Mouse (Mus musculus): Measurements from ENCODE around the gene Gm28230. TPM values are rescaled to one million over a fixed set of nuclear protein-coding genes. Genes with fewer than 3 reads are reported as not detected.
A peak's percentile ranks its signal among the peaks of the same experiment; 100 is the strongest.

Gene Gm28230
- polyA plus RNA-seq, 1 experiment from 2014 or later, result not detected

GRCm38 (mm10) chr2:74725171-74725570, 1.4 kb upstream of the Gm28230 start:
- no peak for ATAC-seq (ENCODE audit: insufficient number of reproducible peaks, insufficient read depth, low FRiP score, low read depth)
- Histone ChIP-seq H3K27me3 (ENCODE audit: control insufficient read depth, insufficient read depth, low read length) (peaks cover 99% of the 10 kb centered on the region), H3K4me1 (ENCODE audit: control insufficient read depth in 2 of 2, insufficient read depth in 2 of 2, low read length in 2 of 2) (peaks cover 0 to 4% of the 10 kb centered on the region in 2 experiments; a peak in 1 of 4 replicates), H3K36me3 (ENCODE audit: control insufficient read depth, insufficient read depth, low read length) (no peaks in the 10 kb centered on the region), H3K9me3 (ENCODE audit: control insufficient read depth, low read length) (no peaks in the 10 kb centered on the region), H3K9ac (ENCODE audit: low read length) (no peak overlapping the region), H3K4me3 (ENCODE audit: control insufficient read depth in 1 of 2, insufficient read depth in 1 of 2, low read depth in 1 of 2, low read length in 2 of 2) (no peak overlapping the region), H3K27ac (replicated peaks in 1 of 2; ENCODE audit: control insufficient read depth in 1 of 2, insufficient read depth in 1 of 2, low read depth in 2 of 2, low read length in 2 of 2) (no peak overlapping the region), H3K4me2 (ENCODE audit: low read length) (no peak overlapping the region)
- WGBS, result 5% methylated on average over 17 of the region's 17 CpGs

- H3K27ac ChIP-seq (replicated peaks in 1 of 2; ENCODE audit: control insufficient read depth in 1 of 2, insufficient read depth in 1 of 2, low read depth in 2 of 2, low read length in 2 of 2), result no peak overlapping the region
- WGBS, result 1% methylated on average over 43 of the region's 43 CpGs
- ATAC-seq (ENCODE audit: insufficient number of reproducible peaks, insufficient read depth, low FRiP score, low read depth), result no peak
- no peaks in the 10 kb centered on the region for H3K36me3 ChIP-seq (ENCODE audit: control insufficient read depth, insufficient read depth, low read length)
- H3K9me3 ChIP-seq (ENCODE audit: control insufficient read depth, low read length), result no peaks in the 10 kb centered on the region
- peak overlapping the region; percentile 19 to 20; a peak in 3 of 4 replicates for H3K4me3 ChIP-seq (ENCODE audit: control insufficient read depth in 1 of 2, insufficient read depth in 1 of 2, low read depth in 1 of 2, low read length in 2 of 2)
- H3K4me2 ChIP-seq (ENCODE audit: low read length), result peak overlapping the region; percentile 55
- no peak overlapping the region for H3K9ac ChIP-seq (ENCODE audit: low read length)
- peaks cover 0 to 4% of the 10 kb centered on the region in 2 experiments; a peak in 1 of 4 replicates for H3K4me1 ChIP-seq (ENCODE audit: control insufficient read depth in 2 of 2, insufficient read depth in 2 of 2, low read length in 2 of 2)
- peaks cover 99% of the 10 kb centered on the region for H3K27me3 ChIP-seq (ENCODE audit: control insufficient read depth, insufficient read depth, low read length)
Measured at GRCm38 (mm10) chr2:74726973-74727639, 578 bp downstream of the Gm28230 start.

DNA sequence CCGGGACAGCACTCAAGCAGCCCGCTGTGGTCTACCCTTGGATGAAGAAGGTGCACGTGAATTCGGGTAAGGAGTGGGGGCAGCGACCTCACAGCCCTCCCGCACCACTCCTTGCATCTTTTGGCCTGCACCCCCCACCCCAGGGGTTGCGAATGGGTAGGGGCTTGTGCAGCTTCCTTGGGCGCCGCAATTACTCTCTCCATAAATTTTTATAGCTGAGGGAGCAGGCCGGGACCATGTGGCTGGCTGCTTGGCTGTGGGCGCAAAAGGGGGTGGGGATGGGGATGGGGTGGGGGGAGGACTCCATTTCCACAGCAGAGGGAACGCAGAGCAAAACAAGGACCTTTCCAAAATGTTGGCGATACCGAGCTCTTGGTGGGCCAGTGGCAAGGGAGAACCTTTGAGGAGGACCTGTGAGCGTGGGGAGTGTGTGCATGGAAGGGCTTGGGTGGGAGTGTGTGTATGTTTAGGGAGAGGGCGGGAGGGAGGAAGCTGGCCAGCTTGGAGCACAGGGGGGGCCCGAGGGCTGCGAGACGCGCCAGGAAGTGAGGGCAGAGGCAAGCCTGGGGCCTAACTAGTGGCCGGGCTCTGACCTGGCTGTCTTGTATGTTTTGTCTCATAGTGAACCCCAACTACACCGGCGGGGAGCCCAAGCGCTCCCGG, 1.2 kb downstream of the Gm28230 start:
- no peak overlapping the region for H3K9ac ChIP-seq (ENCODE audit: low read length)
- H3K4me1 ChIP-seq (ENCODE audit: control insufficient read depth in 2 of 2, insufficient read depth in 2 of 2, low read length in 2 of 2), result peaks cover 0 to 7% of the 10 kb centered on the region in 2 experiments; a peak in 3 of 4 replicates
- peak overlapping the region in 1 of 2 experiments; percentile 19; a peak in 1 of 4 replicates for H3K4me3 ChIP-seq (ENCODE audit: control insufficient read depth in 1 of 2, insufficient read depth in 1 of 2, low read depth in 1 of 2, low read length in 2 of 2)
- no peak for ATAC-seq (ENCODE audit: insufficient number of reproducible peaks, insufficient read depth, low FRiP score, low read depth)
- no peak overlapping the region for H3K27ac ChIP-seq (replicated peaks in 1 of 2; ENCODE audit: control insufficient read depth in 1 of 2, insufficient read depth in 1 of 2, low read depth in 2 of 2, low read length in 2 of 2)
- H3K27me3 ChIP-seq (ENCODE audit: control insufficient read depth, insufficient read depth, low read length), result peaks cover 99% of the 10 kb centered on the region
- peak overlapping the region; percentile 55 for H3K4me2 ChIP-seq (ENCODE audit: low read length)
- 2% methylated on average over 25 of the region's 25 CpGs for WGBS
- no peaks in the 10 kb centered on the region for H3K36me3 ChIP-seq (ENCODE audit: control insufficient read depth, insufficient read depth, low read length)
- H3K9me3 ChIP-seq (ENCODE audit: control insufficient read depth, low read length), result no peaks in the 10 kb centered on the region

- WGBS, result 8% methylated on average over 13 of the region's 13 CpGs
- no peak for ATAC-seq (ENCODE audit: insufficient number of reproducible peaks, insufficient read depth, low FRiP score, low read depth)
Measured at GRCm38 (mm10) chr2:74728303-74728680, 1.8 kb downstream of the Gm28230 start.

GRCm38 (mm10) chr2:74730331-74730730, 3.8 kb downstream of the Gm28230 start:
- H3K9me3 ChIP-seq (ENCODE audit: control insufficient read depth, low read length), result no peaks in the 10 kb centered on the region
- H3K4me2 ChIP-seq (ENCODE audit: low read length), result no peak overlapping the region
- no peak overlapping the region for H3K4me3 ChIP-seq (ENCODE audit: control insufficient read depth in 1 of 2, insufficient read depth in 1 of 2, low read depth in 1 of 2, low read length in 2 of 2)
- H3K36me3 ChIP-seq (ENCODE audit: control insufficient read depth, insufficient read depth, low read length), result no peaks in the 10 kb centered on the region
- H3K4me1 ChIP-seq (ENCODE audit: control insufficient read depth in 2 of 2, insufficient read depth in 2 of 2, low read length in 2 of 2), result peaks cover 0 to 10% of the 10 kb centered on the region in 2 experiments; a peak in 3 of 4 replicates
- 10% methylated on average over 8 of the region's 8 CpGs for WGBS
- no peak overlapping the region for H3K27ac ChIP-seq (replicated peaks in 1 of 2; ENCODE audit: control insufficient read depth in 1 of 2, insufficient read depth in 1 of 2, low read depth in 2 of 2, low read length in 2 of 2)
- H3K9ac ChIP-seq (ENCODE audit: low read length), result no peak overlapping the region
- ATAC-seq (ENCODE audit: insufficient number of reproducible peaks, insufficient read depth, low FRiP score, low read depth), result no peak
- peaks cover 98% of the 10 kb centered on the region for H3K27me3 ChIP-seq (ENCODE audit: control insufficient read depth, insufficient read depth, low read length)

More at GRCm38 (mm10) chr2:74728303-74728680, 1.8 kb downstream of the Gm28230 start:
- Histone ChIP-seq H3K27me3 (ENCODE audit: control insufficient read depth, insufficient read depth, low read length) (peaks cover 99% of the 10 kb centered on the region), H3K4me2 (ENCODE audit: low read length) (no peak overlapping the region), H3K4me3 (ENCODE audit: control insufficient read depth in 1 of 2, insufficient read depth in 1 of 2, low read depth in 1 of 2, low read length in 2 of 2) (no peak overlapping the region), H3K9ac (ENCODE audit: low read length) (no peak overlapping the region), H3K4me1 (ENCODE audit: control insufficient read depth in 2 of 2, insufficient read depth in 2 of 2, low read length in 2 of 2) (peaks cover 0 to 10% of the 10 kb centered on the region in 2 experiments; a peak in 3 of 4 replicates), H3K27ac (replicated peaks in 1 of 2; ENCODE audit: control insufficient read depth in 1 of 2, insufficient read depth in 1 of 2, low read depth in 2 of 2, low read length in 2 of 2) (no peak overlapping the region), H3K36me3 (ENCODE audit: control insufficient read depth, insufficient read depth, low read length) (no peaks in the 10 kb centered on the region), H3K9me3 (ENCODE audit: control insufficient read depth, low read length) (no peaks in the 10 kb centered on the region)

GRCm38 (mm10) chr2:74731055-74731454, 4.5 kb downstream of the Gm28230 start:
- peaks cover 98% of the 10 kb centered on the region for H3K27me3 ChIP-seq (ENCODE audit: control insufficient read depth, insufficient read depth, low read length)
- H3K27ac ChIP-seq (replicated peaks in 1 of 2; ENCODE audit: control insufficient read depth in 1 of 2, insufficient read depth in 1 of 2, low read depth in 2 of 2, low read length in 2 of 2), result no peak overlapping the region
- H3K4me1 ChIP-seq (ENCODE audit: control insufficient read depth in 2 of 2, insufficient read depth in 2 of 2, low read length in 2 of 2), result peaks cover 0 to 12% of the 10 kb centered on the region in 2 experiments; a peak in 3 of 4 replicates
- ATAC-seq (ENCODE audit: insufficient number of reproducible peaks, insufficient read depth, low FRiP score, low read depth), result no peak
- H3K9ac ChIP-seq (ENCODE audit: low read length), result no peak overlapping the region
- H3K9me3 ChIP-seq (ENCODE audit: control insufficient read depth, low read length), result no peaks in the 10 kb centered on the region
- H3K4me2 ChIP-seq (ENCODE audit: low read length), result no peak overlapping the region
- no peak overlapping the region for H3K4me3 ChIP-seq (ENCODE audit: control insufficient read depth in 1 of 2, insufficient read depth in 1 of 2, low read depth in 1 of 2, low read length in 2 of 2)
- no peaks in the 10 kb centered on the region for H3K36me3 ChIP-seq (ENCODE audit: control insufficient read depth, insufficient read depth, low read length)

GRCm38 (mm10) chr2:74731799-74732512, 5.4 kb downstream of the Gm28230 start:
- H3K4me3 ChIP-seq (ENCODE audit: control insufficient read depth in 1 of 2, insufficient read depth in 1 of 2, low read depth in 1 of 2, low read length in 2 of 2), result no peak overlapping the region
- 7% methylated on average over 9 of the region's 9 CpGs for WGBS
- H3K9ac ChIP-seq (ENCODE audit: low read length), result no peak overlapping the region
- H3K27me3 ChIP-seq (ENCODE audit: control insufficient read depth, insufficient read depth, low read length), result peaks cover 98% of the 10 kb centered on the region
- H3K4me1 ChIP-seq (ENCODE audit: control insufficient read depth in 2 of 2, insufficient read depth in 2 of 2, low read length in 2 of 2), result peaks cover 0 to 15% of the 10 kb centered on the region in 2 experiments; a peak in 3 of 4 replicates
- H3K27ac ChIP-seq (replicated peaks in 1 of 2; ENCODE audit: control insufficient read depth in 1 of 2, insufficient read depth in 1 of 2, low read depth in 2 of 2, low read length in 2 of 2), result no peak overlapping the region
- ATAC-seq (ENCODE audit: insufficient number of reproducible peaks, insufficient read depth, low FRiP score, low read depth), result no peak
- H3K9me3 ChIP-seq (ENCODE audit: control insufficient read depth, low read length), result no peaks in the 10 kb centered on the region
- no peaks in the 10 kb centered on the region for H3K36me3 ChIP-seq (ENCODE audit: control insufficient read depth, insufficient read depth, low read length)
- no peak overlapping the region for H3K4me2 ChIP-seq (ENCODE audit: low read length)
